Mouse (Mus musculus) intestine, embryonic 16.5 days (tissue): ENCODE measurements around the gene Olfr750. TPM values are rescaled to one million over a fixed set of nuclear protein-coding genes. Genes with fewer than 3 reads are reported as not detected.

Experiments
- ATAC-seq: fragments of 200-750 bp; cut with Nextera tagmentation; 2 replicates; pipeline ENCODE4 v1.8.0; 2017; ENCODE audit warnings: moderate TSS enrichment, moderate library complexity
- H3K27ac ChIP-seq: fragments of 300-500 bp; sonication (generic); 2 replicates; pipeline ENCODE4 v1.5.1; 2014; ENCODE audit warnings: mild to moderate bottlenecking, low read length
- H3K27me3 ChIP-seq: fragments of 300-500 bp; sonication (generic); replicated peaks from 2 replicates; pipeline ENCODE4 v1.6.1; 2014; ENCODE audit warnings: low read length, control low read depth, mixed read lengths; ENCODE audit not compliant: control insufficient read depth, insufficient read depth
- H3K36me3 ChIP-seq: fragments of 300-500 bp; sonication (generic); 2 replicates; pipeline ENCODE4 v1.6.1; 2014; ENCODE audit warnings: low read length, control low read depth; ENCODE audit not compliant: control insufficient read depth, insufficient read depth
- H3K4me1 ChIP-seq: fragments of 300-500 bp; sonication (generic); 2 replicates; pipeline ENCODE4 v1.6.1; 2014; ENCODE audit warnings: low read length, control low read depth, mixed read lengths; ENCODE audit not compliant: control insufficient read depth, insufficient read depth
- H3K4me2 ChIP-seq: fragments of 300-500 bp; sonication (generic); 2 replicates; pipeline ENCODE4 v1.6.1; 2014; ENCODE audit warnings: low read depth, low read length, control low read depth
- H3K4me3 ChIP-seq: fragments of 300-500 bp; sonication (generic); 2 replicates; pipeline ENCODE4 v1.5.1; 2014; ENCODE audit warnings: mild to moderate bottlenecking, low read length
- H3K9ac ChIP-seq: fragments of 300-500 bp; sonication (generic); 2 replicates; pipeline ENCODE4 v1.6.1; 2014; ENCODE audit warnings: low read depth, low read length
- H3K9me3 ChIP-seq: fragments of 300-500 bp; sonication (generic); 2 replicates; pipeline ENCODE4 v1.6.1; 2016; ENCODE audit warnings: low read length, control low read depth; ENCODE audit not compliant: control insufficient read depth
- WGBS: fragments of 180-500 bp; shearing (Covaris S2); extraction: QIAGEN DNeasy Blood & Tissue Kit; methylation state at CpG from one replicate; pipeline ENCODE4 v1.1.7; 2014; 5-methylcytosine and 5-hydroxymethylcytosine counted together
- polyA plus RNA-seq: library from polyadenylated mRNA; unstranded; fragments of >200 nt; fragmentation: Nextera tagmentation; extraction: Ambion mirVana; gene quantifications from 2 replicates; pipeline ENCODE4 v1.2.1, GENCODE M21; 2015

Olfr750 gene
- polyA plus RNA-seq, 1 experiment from 2014 or later, result not detected

DNA sequence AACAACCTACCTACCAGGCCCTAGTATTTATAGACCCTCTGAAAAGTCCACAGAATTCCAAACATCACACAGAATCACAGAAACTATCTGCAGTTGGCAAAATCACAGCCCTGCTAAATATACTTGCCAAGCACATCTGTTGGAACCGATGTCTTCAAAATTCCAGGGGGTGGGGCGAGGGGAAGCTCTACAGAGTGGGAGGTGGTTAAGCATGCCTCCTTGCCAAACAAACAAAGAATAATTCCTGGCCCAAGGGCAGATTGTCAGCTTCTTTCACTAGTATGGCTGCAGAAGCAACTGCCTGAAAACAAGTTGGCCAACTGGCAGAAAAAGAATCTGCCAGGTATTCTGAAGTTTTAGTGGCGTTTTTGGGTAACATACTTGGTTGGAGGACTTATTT lies 57.0 kb downstream of the Olfr750 start:
- H3K4me3 ChIP-seq, result no peak overlapping the region
- H3K27me3 ChIP-seq, result no peaks in the 10 kb centered on the region
- H3K36me3 ChIP-seq, result no peaks in the 10 kb centered on the region
- WGBS, result 50% methylated on average over 3 of the region's 3 CpGs
- H3K4me1 ChIP-seq, result no peaks in the 10 kb centered on the region
- 0 out of 2 replicates have a peak, but pooled peaks have one; percentile 40 for ATAC-seq
- 0 out of 2 replicates have a peak, but pooled peaks cover 4% of the 10 kb centered on the region for H3K9me3 ChIP-seq
- no peak overlapping the region for H3K4me2 ChIP-seq
- H3K9ac ChIP-seq, result no peak overlapping the region
- H3K27ac ChIP-seq, result no peak overlapping the region

Other genes with a start within 250 kb of the Olfr750 start
- gene Tep1, start 203.9 kb downstream of the Olfr750 start, polyA plus RNA-seq, result 12.6 and 16.0 TPM in 2 replicates
- 0.21 and 0.23 TPM in 2 replicates for gene Klhl33, start 176.9 kb downstream of the Olfr750 start, polyA plus RNA-seq
- 131 and 133 TPM in 2 replicates for gene Osgep, start 149.5 kb downstream of the Olfr750 start, polyA plus RNA-seq
- gene Apex1, start 149.5 kb downstream of the Olfr750 start, polyA plus RNA-seq, result 208 and 232 TPM in 2 replicates
- gene Pip4p1, start 143.6 kb downstream of the Olfr750 start, polyA plus RNA-seq, result 58.0 and 67.0 TPM in 2 replicates
- 111 and 116 TPM in 2 replicates for gene Pnp, start 143.4 kb downstream of the Olfr750 start, polyA plus RNA-seq
- not detected in 2 replicates for gene Gm49342, start 129.9 kb downstream of the Olfr750 start, polyA plus RNA-seq
- gene Pnp2, start 118.4 kb downstream of the Olfr750 start, polyA plus RNA-seq, result 3.7 and 5.3 TPM in 2 replicates
- gene Rnase10, start 66.7 kb downstream of the Olfr750 start, polyA plus RNA-seq, result 0.20 and 0.29 TPM in 2 replicates
- not detected in 2 replicates for gene Rnase9, start 32.6 kb downstream of the Olfr750 start, polyA plus RNA-seq
- gene Rnase11, start 24.3 kb downstream of the Olfr750 start, polyA plus RNA-seq, result not detected in 2 replicates
- gene Rnase12, start 16.8 kb downstream of the Olfr750 start, polyA plus RNA-seq, result 0.37 and 0.54 TPM in 2 replicates
- gene Rnase4, start 16.6 kb upstream of the Olfr750 start, polyA plus RNA-seq, result 288 and 336 TPM in 2 replicates
- 76.1 and 85.7 TPM in 2 replicates for gene Ang, start 16.7 kb upstream of the Olfr750 start, polyA plus RNA-seq
- gene Eddm3b, start 40.0 kb upstream of the Olfr750 start, polyA plus RNA-seq, result not detected in 2 replicates
- 1.5 and 1.6 TPM in 2 replicates for gene Rnase6, start 49.5 kb upstream of the Olfr750 start, polyA plus RNA-seq
- gene Rnase1, start 72.3 kb upstream of the Olfr750 start, polyA plus RNA-seq, result 107 and 192 TPM in 2 replicates
- not detected in 2 replicates for gene Rnase2b, start 87.8 kb upstream of the Olfr750 start, polyA plus RNA-seq
- not detected in 2 replicates for gene Ang2, start 124.7 kb upstream of the Olfr750 start, polyA plus RNA-seq
- gene Ear14, start 129.0 kb upstream of the Olfr750 start, polyA plus RNA-seq, result not detected in 2 replicates
- not detected in 2 replicates for gene Rnase2a, start 181.7 kb upstream of the Olfr750 start, polyA plus RNA-seq